In genomic region chr17:17828191-17828981, GRCm38 (mm10) we compare ENCODE assay signal across 8 mouse cellular contexts. TPM values are rescaled to one million over a fixed set of nuclear protein-coding genes. Genes with fewer than 3 reads are reported as not detected.
A peak's percentile ranks its signal among the peaks of the same experiment; 100 is the strongest.
DNase-seq lines count a peak whose midpoint lies in the region; ATAC-seq and TF ChIP-seq lines count a peak whose summit lies in the region.

No protein-coding gene starts in this region.

- WGBS in hindbrain, embryonic 16.5 days = 1% methylated on average over 12 of the region's 15 CpGs
- WGBS in limb, embryonic 13.5 days = under 1% methylated on average over 8 of the region's 15 CpGs

- peaks cover 73% of the 10 kb centered on the region for H3K79me2 ChIP-seq in myocyte (ENCODE audit: control insufficient read depth, insufficient read depth)

- peak; percentile 37 to 56 for DNase-seq in lung, adult 18-20 months
- no peak for DNase-seq in lung, postnatal 25 days (ENCODE audit: low spot score)
- peak; percentile 59 to 70 for DNase-seq in cerebellum, postnatal 25 days
- peak; percentile 15 to 34 for DNase-seq in gastrocnemius, adult 8-10 months (ENCODE audit: low spot score in 2 of 2)
- peak; percentile 32 for DNase-seq in testis, postnatal 14 days (ENCODE audit: low spot score)

- peak overlapping the region; percentile 100 for H3K27ac ChIP-seq in hindbrain, embryonic 16.5 days (ENCODE audit: low read depth, low read length)
- peak overlapping the region; percentile 100 for H3K27ac ChIP-seq in limb, embryonic 13.5 days

- H3K4me3 ChIP-seq in hindbrain, embryonic 16.5 days (ENCODE audit: low read length) = peak overlapping the region; percentile 87
- H3K4me3 ChIP-seq in limb, embryonic 13.5 days = peak overlapping the region; percentile 83
- H3K4me3 ChIP-seq in myocyte = peak overlapping the region; percentile 98

- no peaks in the 10 kb centered on the region for H3K9me3 ChIP-seq in hindbrain, embryonic 16.5 days (ENCODE audit: control insufficient read depth, low read length)
- no peaks in the 10 kb centered on the region for H3K9me3 ChIP-seq in limb, embryonic 13.5 days

- H3K36me3 ChIP-seq in hindbrain, embryonic 16.5 days (ENCODE audit: control insufficient read depth, insufficient read depth, low read length) = 0 out of 2 replicates have a peak, but pooled peaks cover 3% of the 10 kb centered on the region
- peaks cover 31% of the 10 kb centered on the region for H3K36me3 ChIP-seq in limb, embryonic 13.5 days
- H3K36me3 ChIP-seq in myocyte (ENCODE audit: control insufficient read depth, insufficient read depth) = peaks cover 19% of the 10 kb centered on the region

- H3K9ac ChIP-seq in hindbrain, embryonic 16.5 days (ENCODE audit: low read depth, low read length) = peak overlapping the region; percentile 98
- H3K9ac ChIP-seq in limb, embryonic 13.5 days = peak overlapping the region; percentile 94

- H3K27me3 ChIP-seq in hindbrain, embryonic 16.5 days (replicated peaks; ENCODE audit: control insufficient read depth, insufficient read depth, low read length) = no peaks in the 10 kb centered on the region
- no peaks in the 10 kb centered on the region for H3K27me3 ChIP-seq in limb, embryonic 13.5 days
- no peaks in the 10 kb centered on the region for H3K27me3 ChIP-seq in myocyte (ENCODE audit: control insufficient read depth, insufficient read depth, insufficient read length)

- TF ChIP-seq POLR2A in myocyte (IDR thresholded peaks at IDR 0.05; ENCODE audit: insufficient read length, low read depth) = peak; percentile 43

- H3ac ChIP-seq in myocyte (ENCODE audit: control insufficient read depth, insufficient read length) = peak overlapping the region; percentile 79

- peak; percentile 46 for ATAC-seq in hindbrain, embryonic 16.5 days
- ATAC-seq in limb, embryonic 13.5 days (ENCODE audit: low FRiP score, low read depth) = peak; percentile 77

- peak overlapping the region; percentile 84 for H3K4me2 ChIP-seq in hindbrain, embryonic 16.5 days (ENCODE audit: low read length)
- peak overlapping the region; percentile 88 for H3K4me2 ChIP-seq in limb, embryonic 13.5 days (replicated peaks)
- peak overlapping the region; percentile 78 for H3K4me2 ChIP-seq in myocyte (ENCODE audit: low read depth)

- peaks cover 22% of the 10 kb centered on the region for H3K4me1 ChIP-seq in hindbrain, embryonic 16.5 days (ENCODE audit: control insufficient read depth, insufficient read depth, low read depth, low read length)
- H3K4me1 ChIP-seq in limb, embryonic 13.5 days = peaks cover 42% of the 10 kb centered on the region

TF ChIP-seq in myocyte, 11 proteins besides CTCF, POLR2A, EP300 and RAD21:
- TF ChIP-seq POLR2AphosphoS2 (IDR thresholded peaks at IDR 0.05; ENCODE audit: insufficient read length, low read depth) = no peak
- TF ChIP-seq MYOG (IDR thresholded peaks at IDR 0.05; ENCODE audit: control insufficient read depth in 1 of 3, insufficient read depth in 1 of 3, insufficient read length in 2 of 3, low read depth in 2 of 3) = no peak
- no peak for TF ChIP-seq MAX (IDR thresholded peaks at IDR 0.05; ENCODE audit: low read depth)
- no peak for TF ChIP-seq CEBPB (IDR thresholded peaks at IDR 0.05; ENCODE audit: insufficient read depth, poor library complexity, severe bottlenecking)
- no peak for TF ChIP-seq E2F4 (IDR thresholded peaks at IDR 0.05; ENCODE audit: insufficient read depth)
- no peak for TF ChIP-seq TCF12 (IDR thresholded peaks at IDR 0.05; ENCODE audit: insufficient read depth, poor library complexity, severe bottlenecking)
- no peak for TF ChIP-seq REST (IDR thresholded peaks at IDR 0.05; ENCODE audit: insufficient read depth, insufficient read length)
- no peak for TF ChIP-seq SRF (IDR thresholded peaks at IDR 0.05; ENCODE audit: control insufficient read depth, insufficient read length, low read depth)
- no peak for TF ChIP-seq TCF3 (IDR thresholded peaks at IDR 0.05; ENCODE audit: insufficient read length, low read depth)
TF ChIP-seq in myocyte: peak in this region for 0.

RNA-seq across cellular contexts. Expression of gene Spaca6, which starts 1.4 kb away (rescaled TPM):
- total RNA-seq in gastrocnemius, adult 8-10 months (2022) = 1 to 10 TPM; 4.5 to 5.4 (median 4.5) TPM
- polyA plus RNA-seq in hindbrain, embryonic 16.5 days (2015; fragmentation: Nextera tagmentation; extraction: Ambion mirVana) = 24.4 and 24.6 TPM in 2 replicates
- polyA plus RNA-seq in limb, embryonic 13.5 days (2015; fragmentation: Nextera tagmentation; extraction: Ambion mirVana) = 56.0 and 59.7 TPM in 2 replicates
- 5.2 TPM for polyA plus RNA-seq in myocyte (2012; fragmentation: generic; extraction: Trizol)

RNA-seq across cellular contexts. Expression of gene Has1, which starts 26.6 kb away (rescaled TPM):
- total RNA-seq in gastrocnemius, adult 8-10 months (2022) = under 1 TPM in 3 of 4 experiments, not detected in 1; 0.12 to 0.18 (median 0.13) TPM
- 1.7 TPM in 2 replicates for polyA plus RNA-seq in hindbrain, embryonic 16.5 days (2015; fragmentation: Nextera tagmentation; extraction: Ambion mirVana)
- polyA plus RNA-seq in limb, embryonic 13.5 days (2015; fragmentation: Nextera tagmentation; extraction: Ambion mirVana) = 1.5 and 1.7 TPM in 2 replicates
- 4.0 TPM for polyA plus RNA-seq in myocyte (2012; fragmentation: generic; extraction: Trizol)

RNA-seq across cellular contexts. Expression of gene Fpr1, which starts 55.4 kb away (rescaled TPM):
- total RNA-seq in gastrocnemius, adult 8-10 months (2022) = not detected
- 0.15 and 0.30 TPM in 2 replicates for polyA plus RNA-seq in hindbrain, embryonic 16.5 days (2015; fragmentation: Nextera tagmentation; extraction: Ambion mirVana)
- not detected in 2 replicates for polyA plus RNA-seq in limb, embryonic 13.5 days (2015; fragmentation: Nextera tagmentation; extraction: Ambion mirVana)
- polyA plus RNA-seq in myocyte (2012; fragmentation: generic; extraction: Trizol) = not detected

RNA-seq across cellular contexts. Expression of gene Fpr2, which starts 59.2 kb away (rescaled TPM):
- total RNA-seq in gastrocnemius, adult 8-10 months (2022) = not detected
- polyA plus RNA-seq in hindbrain, embryonic 16.5 days (2015; fragmentation: Nextera tagmentation; extraction: Ambion mirVana) = 0.31 and 0.41 TPM in 2 replicates
- polyA plus RNA-seq in limb, embryonic 13.5 days (2015; fragmentation: Nextera tagmentation; extraction: Ambion mirVana) = not detected in 2 replicates
- polyA plus RNA-seq in myocyte (2012; fragmentation: generic; extraction: Trizol) = not detected

RNA-seq across cellular contexts. Expression of gene Fpr3, which starts 59.3 kb away (rescaled TPM):
- not detected for total RNA-seq in gastrocnemius, adult 8-10 months (2022)
- polyA plus RNA-seq in hindbrain, embryonic 16.5 days (2015; fragmentation: Nextera tagmentation; extraction: Ambion mirVana) = not detected in 2 replicates
- not detected in 2 replicates for polyA plus RNA-seq in limb, embryonic 13.5 days (2015; fragmentation: Nextera tagmentation; extraction: Ambion mirVana)
- not detected for polyA plus RNA-seq in myocyte (2012; fragmentation: generic; extraction: Trizol)
